Mouse (Mus musculus) liver, embryonic 14.5 days (tissue): ENCODE data around the gene Ormdl3. TPM values are rescaled to one million over a fixed set of nuclear protein-coding genes. Genes with fewer than 3 reads are reported as not detected.

ENCODE experiments used
- ATAC-seq: fragments of 200-750 bp; cut with Nextera tagmentation; 2 replicates; pipeline ENCODE4 v1.8.0; 2017; ENCODE audit warnings: moderate number of reproducible peaks, mild to moderate bottlenecking, moderate library complexity; ENCODE audit not compliant: insufficient read depth
- DNase-seq, 3 experiments: peaks; one replicate each; pipeline ENCODE4 v3.0.0-alpha.2; 2012 to 2013; ENCODE audit warnings: low read depth in 3 of 3, low spot score in 3 of 3
- H3K27ac ChIP-seq: fragments of 300-500 bp; sonication (generic); 2 replicates; pipeline ENCODE4 v1.5.1; 2014; ENCODE audit warnings: moderate library complexity, mild to moderate bottlenecking, control low read depth, inconsistent platforms
- H3K27me3 ChIP-seq: fragments of 300-500 bp; sonication (generic); 2 replicates; pipeline ENCODE4 v1.6.1; 2014; ENCODE audit warnings: mild to moderate bottlenecking, low read length, moderate library complexity; ENCODE audit not compliant: control insufficient read depth, insufficient read depth
- H3K36me3 ChIP-seq: fragments of 300-500 bp; sonication (generic); replicated peaks from 2 replicates; pipeline ENCODE4 v1.6.1; 2014; ENCODE audit warnings: low read depth; ENCODE audit not compliant: control insufficient read depth, insufficient read depth
- H3K4me1 ChIP-seq, 2 experiments: fragments of 200-500 bp in 1 of 2; fragments of 300-500 bp in 1 of 2; sonication (generic) in 1 of 2; replicated peaks; 2 replicates each; pipeline ENCODE4 v1.6.1; 2012 to 2014; ENCODE audit warnings: antibody characterized with exemption in 1 of 2, inconsistent platforms in 1 of 2, low read length in 1 of 2; ENCODE audit not compliant: control insufficient read depth in 2 of 2, insufficient read depth in 2 of 2
- H3K4me2 ChIP-seq: fragments of 300-500 bp; sonication (generic); 2 replicates; pipeline ENCODE4 v1.6.1; 2014; ENCODE audit warnings: low read depth, mild to moderate bottlenecking, control low read depth, moderate library complexity
- H3K4me3 ChIP-seq, 2 experiments: fragments of 200-500 bp in 1 of 2; fragments of 300-500 bp in 1 of 2; sonication (generic) in 1 of 2; 2 replicates each; pipeline ENCODE4 v1.5.1; 2012 to 2014; ENCODE audit warnings: low read depth in 2 of 2, low read length in 2 of 2, mild to moderate bottlenecking in 2 of 2, control low read depth in 1 of 2, inconsistent platforms in 1 of 2, moderate library complexity in 1 of 2; ENCODE audit not compliant: insufficient read depth in 1 of 2
- H3K9ac ChIP-seq: fragments of 300-500 bp; sonication (generic); replicated peaks from 2 replicates; pipeline ENCODE4 v1.6.1; 2014; ENCODE audit warnings: mild to moderate bottlenecking, control low read depth, moderate library complexity
- H3K9me3 ChIP-seq: fragments of 300-500 bp; sonication (generic); 2 replicates; pipeline ENCODE4 v1.6.1; 2016; ENCODE audit warnings: low read length, mixed read lengths; ENCODE audit not compliant: control insufficient read depth
- CTCF ChIP-seq: IDR thresholded peaks from 2 replicates; pipeline ENCODE4 v1.5.1; 2016; ENCODE audit warnings: antibody characterized with exemption, low read depth, control low read depth
- EP300 ChIP-seq: IDR thresholded peaks from 2 replicates; pipeline ENCODE4 v1.6.1; 2016; ENCODE audit warnings: antibody characterized with exemption, low read depth
- WGBS: fragments of 180-500 bp; shearing (Covaris S2); extraction: QIAGEN DNeasy Blood & Tissue Kit; methylation state at CpG from one replicate; pipeline ENCODE4 v1.1.7; 2014; ENCODE audit not compliant: insufficient replicate concordance; 5-methylcytosine and 5-hydroxymethylcytosine counted together
- polyA plus RNA-seq, 2 experiments: library from polyadenylated mRNA; depleted of rRNA in 1 of 2; stranded (reverse) in 1 of 2; unstranded in 1 of 2; fragments of >200 nt; fragmentation: Nextera tagmentation in 1 of 2; extraction: Ambion mirVana in 1 of 2; gene quantifications; 2 replicates each; pipeline versions ENCODE4 v1.2.1 to v1.2.3; 2012 to 2014

The Ormdl3 gene
- polyA plus RNA-seq, 2 experiments, result 6.4 to 27.4 TPM

DNA sequence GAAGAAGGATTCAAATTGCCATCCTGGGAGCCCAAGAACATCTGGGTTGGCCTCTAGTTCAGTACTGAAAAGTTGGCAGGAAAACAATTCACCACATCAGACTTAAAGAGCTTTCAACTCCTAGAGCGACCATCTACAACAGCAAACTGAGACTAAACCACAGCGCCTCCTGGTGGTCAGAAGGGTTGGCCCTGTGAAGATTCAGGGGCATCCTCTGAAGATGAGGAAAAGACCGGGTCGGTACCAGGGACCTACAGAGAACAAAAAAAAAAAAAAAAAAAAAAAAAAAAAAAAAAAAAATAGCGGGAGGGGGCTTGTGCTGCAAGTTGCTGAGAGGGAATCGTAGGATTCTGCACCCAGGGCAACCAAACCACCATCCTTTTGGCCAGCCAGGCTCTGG, 10.2 kb upstream of the Ormdl3 start:
- Histone ChIP-seq H3K27me3 (peaks cover 25% of the 10 kb centered on the region), H3K27ac (no peak overlapping the region), H3K9me3 (no peaks in the 10 kb centered on the region), H3K4me1 (peaks cover 0 to 3% of the 10 kb centered on the region in 2 experiments; a peak in 1 of 4 replicates), H3K4me2 (no peak overlapping the region), H3K4me3 (no peak overlapping the region), H3K9ac (no peak overlapping the region), H3K36me3 (no peaks in the 10 kb centered on the region)
- ATAC-seq, result peak; percentile 71
- WGBS, result 26% methylated on average over 6 of the region's 6 CpGs
- TF ChIP-seq EP300, result no peak
- peak; percentile 91 for TF ChIP-seq CTCF
- DNase-seq, result peak in 2 of 3 experiments; percentile 62 to 67

DNA sequence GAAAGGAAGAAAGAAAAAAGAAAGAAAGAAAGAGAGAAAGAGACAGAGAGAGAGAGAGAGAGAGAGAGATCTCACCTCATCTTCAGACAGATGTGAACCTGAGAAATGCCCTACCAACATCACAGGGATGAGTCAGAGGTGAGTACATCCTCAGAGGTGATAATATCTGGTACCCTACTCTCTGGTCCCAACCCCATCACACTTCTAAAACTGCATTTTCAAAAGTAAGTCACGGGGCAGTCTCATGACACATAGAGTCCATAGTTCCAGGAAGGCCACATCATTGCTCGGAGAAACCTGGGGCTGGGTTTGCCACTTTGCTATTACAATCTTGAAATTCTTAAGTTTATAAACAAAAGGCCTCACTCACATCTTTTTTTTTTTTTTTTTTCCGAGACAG, 8.8 kb upstream of the Ormdl3 start:
- DNase-seq, result no peak
- Histone ChIP-seq H3K9ac (no peak overlapping the region), H3K27ac (no peak overlapping the region), H3K4me1 (peaks cover 0 to 6% of the 10 kb centered on the region in 2 experiments; a peak in 1 of 4 replicates), H3K36me3 (no peaks in the 10 kb centered on the region), H3K27me3 (peaks cover 25% of the 10 kb centered on the region), H3K4me3 (no peak overlapping the region), H3K9me3 (no peaks in the 10 kb centered on the region), H3K4me2 (no peak overlapping the region)
- 74% methylated on average over 3 of the region's 3 CpGs for WGBS
- ATAC-seq, result no peak
- TF ChIP-seq EP300 (no peak), CTCF (no peak)

DNA sequence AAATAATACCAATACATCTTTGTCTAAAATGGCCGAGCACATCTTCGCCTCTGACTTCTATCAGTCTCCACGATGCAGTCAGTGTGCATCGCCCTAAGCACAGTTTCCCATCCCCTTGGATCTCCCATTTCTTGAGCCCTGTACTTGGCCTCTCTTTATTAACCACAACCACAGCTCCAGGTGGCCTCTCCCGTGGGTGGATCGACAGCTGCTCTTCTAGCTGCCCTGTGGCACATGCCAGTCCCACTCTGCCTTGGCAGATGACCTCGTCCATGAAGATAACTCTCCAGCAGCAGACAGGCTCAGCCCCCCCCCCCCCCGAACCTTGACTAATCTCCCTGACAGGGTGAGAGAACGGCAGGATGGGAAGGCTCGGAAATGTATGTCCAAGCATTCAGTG, 8.3 kb upstream of the Ormdl3 start:
- H3K27ac ChIP-seq, result no peak overlapping the region
- H3K4me1 ChIP-seq, result peaks cover 0 to 6% of the 10 kb centered on the region in 2 experiments; a peak in 1 of 4 replicates
- 44% methylated on average over 10 of the region's 10 CpGs for WGBS
- ATAC-seq (no peak), DNase-seq (no peak)
- no peaks in the 10 kb centered on the region for H3K9me3 ChIP-seq
- no peak overlapping the region for H3K4me2 ChIP-seq
- TF ChIP-seq EP300 (no peak), CTCF (no peak)
- H3K4me3 ChIP-seq, result no peak overlapping the region
- peaks cover 22% of the 10 kb centered on the region for H3K27me3 ChIP-seq
- H3K36me3 ChIP-seq, result no peaks in the 10 kb centered on the region
- no peak overlapping the region for H3K9ac ChIP-seq

DNA sequence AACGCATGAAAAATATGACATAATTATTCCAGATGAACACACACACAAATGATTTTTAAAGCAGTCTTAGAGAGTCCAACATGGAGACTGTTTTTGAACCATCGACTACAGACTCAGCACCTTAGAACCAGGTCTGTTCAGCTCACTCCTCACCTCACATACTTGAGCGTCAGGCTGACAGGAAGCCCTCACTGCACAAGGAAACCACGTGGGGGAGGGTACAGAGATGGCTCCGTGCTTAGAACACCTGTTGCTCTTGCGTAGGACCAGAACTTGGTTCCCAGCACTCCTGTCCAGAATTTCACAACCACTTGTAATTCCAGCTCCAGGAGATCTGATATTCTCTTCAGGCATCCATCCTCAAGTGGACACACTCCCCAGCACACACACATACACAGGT, 7.9 kb upstream of the Ormdl3 start:
- Histone ChIP-seq H3K27ac (no peak overlapping the region), H3K36me3 (no peaks in the 10 kb centered on the region), H3K9me3 (no peaks in the 10 kb centered on the region), H3K4me3 (no peak overlapping the region), H3K27me3 (peaks cover 17% of the 10 kb centered on the region), H3K9ac (no peak overlapping the region), H3K4me2 (no peak overlapping the region), H3K4me1 (peaks cover 0 to 6% of the 10 kb centered on the region in 2 experiments; a peak in 1 of 4 replicates)
- WGBS, result 43% methylated on average over 6 of the region's 6 CpGs
- ATAC-seq, result no peak
- TF ChIP-seq EP300 (no peak), CTCF (no peak)
- no peak for DNase-seq

DNA sequence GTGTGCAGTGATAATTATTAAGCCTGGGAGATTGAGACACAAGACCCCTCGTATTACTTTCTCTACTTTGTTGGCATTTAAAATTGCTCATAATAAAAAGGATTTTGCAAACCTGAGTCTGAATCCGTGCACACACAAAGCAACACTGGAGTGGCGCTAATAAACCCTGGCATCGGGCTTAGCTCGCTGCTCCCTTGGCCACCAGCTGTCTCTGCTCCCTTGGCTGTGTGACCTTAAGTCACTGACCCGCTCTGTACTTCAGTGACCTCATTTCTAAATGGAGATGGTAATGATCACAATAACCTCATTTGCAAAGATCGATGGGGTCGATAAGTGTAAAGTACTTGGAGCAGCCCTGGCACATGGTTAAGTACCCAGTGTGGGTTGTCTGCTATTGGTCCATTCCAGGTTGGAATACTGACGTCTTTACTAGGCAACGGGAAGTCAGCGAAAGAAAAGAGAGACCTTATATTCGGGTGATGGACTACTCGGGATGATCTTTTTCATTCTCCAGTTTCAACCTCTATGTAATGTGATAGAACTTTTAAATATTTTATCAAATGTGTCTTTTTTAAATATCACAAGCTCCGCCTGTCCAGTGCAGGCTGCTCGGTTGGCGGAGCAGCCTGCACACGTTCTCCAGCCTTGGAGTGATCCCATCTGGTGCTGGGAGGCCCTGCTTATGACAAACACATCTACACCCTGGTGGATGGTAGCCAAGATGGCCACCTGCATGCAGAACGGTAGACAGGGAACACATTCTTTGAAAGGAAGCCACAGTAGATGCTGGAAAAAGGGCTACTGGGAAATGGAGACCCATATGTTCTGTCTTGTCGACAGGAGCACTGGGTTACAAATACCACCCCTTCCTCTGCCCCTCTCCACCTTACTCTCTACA, 3.6 kb upstream of the Ormdl3 start:
- no peak for ATAC-seq
- DNase-seq, result no peak
- 77% methylated on average over 19 of the region's 19 CpGs for WGBS
- Histone ChIP-seq H3K27ac (no peak overlapping the region), H3K9me3 (no peaks in the 10 kb centered on the region), H3K4me3 (no peak overlapping the region), H3K9ac (no peak overlapping the region), H3K36me3 (no peaks in the 10 kb centered on the region), H3K27me3 (peaks cover 3% of the 10 kb centered on the region; the same call in 1 of the 2 replicates), H3K4me1 (peaks cover 27 to 34% of the 10 kb centered on the region in 2 experiments), H3K4me2 (no peak overlapping the region)
- TF ChIP-seq EP300, result no peak
- no peak for TF ChIP-seq CTCF
